Mouse (Mus musculus) right cerebral cortex, postnatal 10 days (tissue): ENCODE results near the gene Car2.
A peak's percentile ranks its signal among the peaks of the same experiment; 100 is the strongest.

Experiments
- DNase-seq, 2 experiments: peaks; one replicate each; pipeline ENCODE4 v3.0.0; 2021; ENCODE audit warnings: low spot score in 2 of 2

Car2 gene

GRCm38 (mm10) chr3:14878749-14879223 is 7.3 kb upstream of the Car2 start:
- no peak for DNase-seq

GRCm38 (mm10) chr3:14879293-14879692 is 6.8 kb upstream of the Car2 start:
- DNase-seq: no peak

- no peak for DNase-seq
These were observed 5.8 kb upstream of the Car2 start for GRCm38 (mm10) chr3:14880277-14880676.

- no peak for DNase-seq
These were observed 4.1 kb upstream of the Car2 start for GRCm38 (mm10) chr3:14882005-14882404.

- DNase-seq: no peak
These were observed 3.3 kb upstream of the Car2 start for GRCm38 (mm10) chr3:14882756-14883155.

GRCm38 (mm10) chr3:14884826-14885225 is 1.2 kb upstream of the Car2 start:
- no peak for DNase-seq

GRCm38 (mm10) chr3:14887134-14887666 is 1.1 kb downstream of the Car2 start:
- DNase-seq: no peak

GRCm38 (mm10) chr3:14887686-14888295 is 1.7 kb downstream of the Car2 start:
- DNase-seq: no peak

GRCm38 (mm10) chr3:14888549-14888948 is 2.5 kb downstream of the Car2 start:
- DNase-seq: no peak

GRCm38 (mm10) chr3:14889085-14889484 is 3.0 kb downstream of the Car2 start:
- DNase-seq: no peak

GRCm38 (mm10) chr3:14889716-14890409 is 3.8 kb downstream of the Car2 start:
- DNase-seq: peak; percentile 35 to 38

- no peak for DNase-seq
These were observed 6.9 kb downstream of the Car2 start for GRCm38 (mm10) chr3:14892991-14893390.

GRCm38 (mm10) chr3:14893700-14894099 is 7.6 kb downstream of the Car2 start:
- no peak for DNase-seq

GRCm38 (mm10) chr3:14895333-14895732 is 9.3 kb downstream of the Car2 start:
- no peak for DNase-seq

- no peak for DNase-seq
These were observed 11.7 kb downstream of the Car2 start for GRCm38 (mm10) chr3:14897770-14898169.

GRCm38 (mm10) chr3:14903380-14903779 is 17.3 kb downstream of the Car2 start:
- DNase-seq: no peak

- no peak for DNase-seq
These were observed 18.1 kb downstream of the Car2 start for GRCm38 (mm10) chr3:14904165-14904564.

- DNase-seq: no peak
These were observed 21.2 kb downstream of the Car2 start for GRCm38 (mm10) chr3:14907271-14907670.

- no peak for DNase-seq
These were observed 26.0 kb downstream of the Car2 start for GRCm38 (mm10) chr3:14911992-14912582.

GRCm38 (mm10) chr3:14913774-14914173 is 27.7 kb downstream of the Car2 start:
- DNase-seq: no peak

- no peak for DNase-seq
These were observed 29.3 kb downstream of the Car2 start for GRCm38 (mm10) chr3:14915355-14915754.

GRCm38 (mm10) chr3:14917261-14917660 is 31.2 kb downstream of the Car2 start:
- no peak for DNase-seq

- no peak for DNase-seq
These were observed 58.6 kb downstream of the Car2 start for GRCm38 (mm10) chr3:14944706-14945105.
